Mouse (Mus musculus) midbrain, embryonic 16.5 days (tissue): ENCODE data around the gene Gfpt1. TPM values are rescaled to one million over a fixed set of nuclear protein-coding genes. Genes with fewer than 3 reads are reported as not detected.

Source experiments
- ATAC-seq: fragments of 200-750 bp; cut with Nextera tagmentation; 2 replicates; pipeline ENCODE4 v1.8.0; 2017; ENCODE audit warnings: moderate TSS enrichment
- H3K27ac ChIP-seq: fragments of 300-500 bp; sonication (generic); 2 replicates; pipeline ENCODE4 v1.5.1; 2014; ENCODE audit warnings: mild to moderate bottlenecking, low read length, mixed read lengths
- H3K27me3 ChIP-seq: fragments of 300-500 bp; sonication (generic); 2 replicates; pipeline ENCODE4 v1.6.1; 2014; ENCODE audit warnings: low read depth, low read length, mixed read lengths; ENCODE audit not compliant: control insufficient read depth, insufficient read depth
- H3K36me3 ChIP-seq: fragments of 300-500 bp; sonication (generic); 2 replicates; pipeline ENCODE4 v1.6.1; 2014; ENCODE audit warnings: mild to moderate bottlenecking, low read length, moderate library complexity, mixed read lengths; ENCODE audit not compliant: control insufficient read depth, insufficient read depth
- H3K4me1 ChIP-seq: fragments of 300-500 bp; sonication (generic); 2 replicates; pipeline ENCODE4 v1.6.1; 2014; ENCODE audit warnings: mild to moderate bottlenecking, low read length, mixed read lengths; ENCODE audit not compliant: control insufficient read depth, insufficient read depth
- H3K4me2 ChIP-seq: fragments of 300-500 bp; sonication (generic); 2 replicates; pipeline ENCODE4 v1.6.1; 2014; ENCODE audit warnings: mild to moderate bottlenecking, low read length, mixed read lengths
- H3K4me3 ChIP-seq: fragments of 300-500 bp; sonication (generic); 2 replicates; pipeline ENCODE4 v1.5.1; 2014; ENCODE audit warnings: low read depth, mild to moderate bottlenecking, low read length, moderate library complexity, mixed read lengths
- H3K9ac ChIP-seq: fragments of 300-500 bp; sonication (generic); 2 replicates; pipeline ENCODE4 v1.6.1; 2014; ENCODE audit warnings: low read depth, low read length, mixed read lengths
- H3K9me3 ChIP-seq: fragments of 300-500 bp; sonication (generic); replicated peaks from 2 replicates; pipeline ENCODE4 v1.6.1; 2014; ENCODE audit warnings: mild to moderate bottlenecking, low read length, mixed read lengths; ENCODE audit not compliant: control insufficient read depth, poor library complexity, severe bottlenecking
- WGBS: fragments of 180-500 bp; shearing (Covaris S2); extraction: QIAGEN DNeasy Blood & Tissue Kit; methylation state at CpG from one replicate; pipeline ENCODE4 v1.1.7; 2014; 5-methylcytosine and 5-hydroxymethylcytosine counted together
- polyA plus RNA-seq: library from polyadenylated mRNA; unstranded; fragments of >200 nt; fragmentation: Nextera tagmentation; extraction: Ambion mirVana; gene quantifications from 2 replicates; pipeline ENCODE4 v1.2.1, GENCODE M21; 2015

Gfpt1 gene
- polyA plus RNA-seq, 1 experiment from 2014 or later = 30.0 TPM

GRCm38 (mm10) chr6:87119066-87119837 is 76.6 kb downstream of the Gfpt1 start:
- ATAC-seq = no peak
- no peaks in the 10 kb centered on the region for H3K9me3 ChIP-seq
- no peak overlapping the region for H3K27ac ChIP-seq
- WGBS = 90% methylated on average over 20 of the region's 20 CpGs
- no peaks in the 10 kb centered on the region for H3K36me3 ChIP-seq
- no peak overlapping the region for H3K4me3 ChIP-seq
- no peaks in the 10 kb centered on the region for H3K27me3 ChIP-seq
- H3K4me1 ChIP-seq = no peaks in the 10 kb centered on the region
- no peak overlapping the region for H3K9ac ChIP-seq
- H3K4me2 ChIP-seq = no peak overlapping the region

- Histone ChIP-seq H3K27me3 (no peaks in the 10 kb centered on the region), H3K4me3 (no peak overlapping the region), H3K9ac (no peak overlapping the region), H3K36me3 (no peaks in the 10 kb centered on the region), H3K9me3 (no peaks in the 10 kb centered on the region), H3K4me2 (no peak overlapping the region), H3K4me1 (no peaks in the 10 kb centered on the region), H3K27ac (no peak overlapping the region)
- ATAC-seq = no peak
- WGBS = 93% methylated on average over 4 of the region's 4 CpGs
Measured at GRCm38 (mm10) chr6:87119975-87120374, 77.3 kb downstream of the Gfpt1 start.

DNA sequence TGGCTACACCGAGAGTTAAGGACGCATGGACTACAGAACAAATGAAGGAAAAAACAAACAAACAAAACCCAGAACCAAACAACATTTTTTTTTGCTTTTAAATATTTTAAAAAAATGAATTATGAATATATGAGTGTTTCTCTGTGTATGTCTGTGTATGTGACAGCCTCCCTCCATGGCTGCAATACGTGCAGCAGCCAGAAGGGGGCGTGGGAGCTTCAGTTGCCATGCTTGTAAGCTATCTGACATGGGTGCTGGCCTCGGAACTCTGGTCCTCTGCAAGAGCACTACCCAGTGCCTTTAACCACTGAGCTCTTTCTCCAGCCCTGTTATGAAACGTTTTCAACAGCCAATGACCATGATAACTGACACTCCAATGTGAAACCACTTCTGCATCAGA is 78.0 kb downstream of the Gfpt1 start:
- WGBS = 88% methylated on average over 6 of the region's 6 CpGs
- Histone ChIP-seq H3K27ac (no peak overlapping the region), H3K36me3 (no peaks in the 10 kb centered on the region), H3K4me3 (no peak overlapping the region), H3K4me1 (no peaks in the 10 kb centered on the region), H3K4me2 (no peak overlapping the region), H3K9ac (no peak overlapping the region), H3K27me3 (no peaks in the 10 kb centered on the region), H3K9me3 (no peaks in the 10 kb centered on the region)
- ATAC-seq = no peak

GRCm38 (mm10) chr6:87121961-87122360 is 79.3 kb downstream of the Gfpt1 start:
- 86% methylated on average over 7 of the region's 7 CpGs for WGBS
- H3K4me3 ChIP-seq = no peak overlapping the region

DNA sequence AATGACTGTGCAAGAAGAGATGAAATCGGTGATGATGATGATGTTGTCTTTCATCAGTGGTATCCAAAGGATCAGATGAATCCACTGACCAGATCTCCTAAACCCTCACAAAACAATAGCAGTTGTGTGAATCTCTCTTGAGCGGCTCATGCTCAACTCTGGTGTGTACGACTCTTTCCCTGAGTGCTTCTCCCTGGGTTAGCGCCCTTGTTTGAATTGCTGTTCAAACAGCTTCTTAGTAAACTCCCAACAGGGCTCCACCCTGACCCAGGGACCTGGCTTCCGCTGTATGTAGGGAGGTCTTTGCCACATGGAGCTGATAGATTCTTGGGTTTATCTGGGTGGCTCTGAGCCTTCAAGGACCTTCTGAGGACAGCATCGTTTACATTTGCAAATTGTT is 80.8 kb downstream of the Gfpt1 start:
- Histone ChIP-seq H3K4me2 (no peak overlapping the region), H3K36me3 (no peaks in the 10 kb centered on the region), H3K4me1 (no peaks in the 10 kb centered on the region; the same call in 1 of the 2 replicates), H3K9me3 (no peaks in the 10 kb centered on the region), H3K27ac (no peak overlapping the region), H3K9ac (no peak overlapping the region), H3K4me3 (no peak overlapping the region), H3K27me3 (no peaks in the 10 kb centered on the region)
- no peak for ATAC-seq
- WGBS = 84% methylated on average over 6 of the region's 6 CpGs

More at GRCm38 (mm10) chr6:87121961-87122360, 79.3 kb downstream of the Gfpt1 start:
- Histone ChIP-seq H3K4me2 (no peak overlapping the region), H3K9ac (no peak overlapping the region), H3K4me1 (no peaks in the 10 kb centered on the region; the same call in 1 of the 2 replicates), H3K9me3 (no peaks in the 10 kb centered on the region), H3K27me3 (no peaks in the 10 kb centered on the region), H3K27ac (no peak overlapping the region), H3K36me3 (no peaks in the 10 kb centered on the region)
- no peak for ATAC-seq

DNA sequence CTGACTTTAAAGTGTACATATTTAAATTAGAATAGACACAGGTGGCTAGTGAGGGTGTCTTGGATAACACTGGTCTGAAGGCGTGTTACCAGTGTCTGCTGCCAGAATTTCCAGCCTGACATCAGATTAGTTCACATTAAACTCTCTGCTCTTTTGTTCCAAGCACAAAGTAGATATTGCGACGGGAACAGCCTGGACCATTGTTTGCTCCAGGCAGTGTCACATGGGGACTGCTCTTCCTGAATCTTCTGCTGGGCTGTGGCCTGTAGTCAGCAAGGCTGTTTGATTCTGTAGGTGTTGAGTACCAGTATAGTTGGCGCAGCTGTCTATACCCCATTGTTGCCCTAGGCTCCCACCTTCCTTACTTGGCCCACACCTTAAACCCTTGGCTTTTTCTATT is 81.3 kb downstream of the Gfpt1 start:
- H3K27me3 ChIP-seq = no peaks in the 10 kb centered on the region

DNA sequence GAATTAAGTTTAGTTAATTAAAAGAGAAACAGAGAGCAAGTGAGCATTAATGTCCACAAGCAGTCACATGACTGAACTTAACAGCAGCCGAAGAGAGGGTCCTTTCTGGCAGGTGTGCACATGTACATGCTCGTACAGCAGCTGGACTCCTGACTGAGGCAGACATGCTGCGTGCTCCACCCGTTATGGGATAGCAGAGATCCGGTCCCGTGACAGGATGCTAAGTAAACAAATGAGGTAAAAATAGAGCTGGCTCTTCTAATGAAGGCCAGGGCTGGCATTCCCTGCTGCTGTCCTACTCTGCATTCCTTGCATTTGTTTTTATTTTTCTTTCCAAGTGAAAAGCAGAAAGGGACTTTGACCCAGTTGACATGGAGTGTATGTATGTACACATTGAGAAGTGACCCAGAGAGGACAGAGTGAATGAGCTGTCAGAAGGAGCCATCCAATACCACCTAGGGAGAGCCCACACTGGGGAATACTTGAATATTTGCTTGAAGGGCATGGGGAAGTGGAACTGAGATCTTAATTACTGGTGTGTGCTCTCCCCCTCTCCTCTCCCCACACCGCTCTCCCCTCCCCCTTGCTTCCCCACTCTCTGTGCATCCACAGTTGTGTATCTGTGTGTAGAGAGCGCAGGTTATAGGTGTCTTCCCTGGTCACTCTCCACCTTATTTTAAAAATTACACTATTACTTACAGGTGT is 84.6 kb downstream of the Gfpt1 start:
- ATAC-seq = no peak
- Histone ChIP-seq H3K4me2 (no peak overlapping the region), H3K27ac (no peak overlapping the region), H3K9me3 (no peaks in the 10 kb centered on the region), H3K36me3 (no peaks in the 10 kb centered on the region), H3K4me1 (no peaks in the 10 kb centered on the region; the same call in 1 of the 2 replicates), H3K4me3 (no peak overlapping the region), H3K27me3 (no peaks in the 10 kb centered on the region), H3K9ac (no peak overlapping the region)
- 77% methylated on average over 8 of the region's 8 CpGs for WGBS

More for the DNA sequence above, 81.3 kb downstream of the Gfpt1 start:
- no peaks in the 10 kb centered on the region; the same call in 1 of the 2 replicates for H3K4me1 ChIP-seq
- ATAC-seq = no peak
- no peak overlapping the region for H3K9ac ChIP-seq
- no peak overlapping the region for H3K4me2 ChIP-seq
- WGBS = 79% methylated on average over 4 of the region's 4 CpGs
- no peaks in the 10 kb centered on the region for H3K9me3 ChIP-seq
- H3K36me3 ChIP-seq = no peaks in the 10 kb centered on the region
- H3K4me3 ChIP-seq = no peak overlapping the region
- H3K27ac ChIP-seq = no peak overlapping the region

DNA sequence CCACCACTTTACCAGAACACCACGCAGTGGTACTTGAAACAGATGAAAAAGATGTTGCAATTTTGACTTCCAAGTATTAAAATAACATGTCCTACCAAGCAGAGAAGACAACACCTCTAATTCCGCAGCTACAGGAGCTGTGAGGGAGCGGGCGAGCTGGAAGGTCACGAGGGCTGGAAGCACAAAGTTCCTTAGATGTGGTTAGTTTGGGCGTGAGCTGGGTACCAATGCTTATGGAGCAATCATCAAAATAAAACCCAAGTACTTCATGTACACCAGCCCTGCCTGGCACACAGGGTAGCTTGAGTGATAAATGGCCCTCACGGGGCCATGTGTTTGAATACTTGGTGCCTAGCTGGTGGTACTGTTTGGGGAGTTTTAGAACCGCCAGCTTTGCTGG is 87.2 kb downstream of the Gfpt1 start:
- no peak for ATAC-seq
- H3K27ac ChIP-seq = no peak overlapping the region
- H3K36me3 ChIP-seq = no peaks in the 10 kb centered on the region
- no peak overlapping the region for H3K4me3 ChIP-seq
- H3K4me1 ChIP-seq = no peaks in the 10 kb centered on the region; the same call in 1 of the 2 replicates
- WGBS = 89% methylated on average over 8 of the region's 8 CpGs
- no peaks in the 10 kb centered on the region for H3K27me3 ChIP-seq
- no peaks in the 10 kb centered on the region for H3K9me3 ChIP-seq
- H3K4me2 ChIP-seq = no peak overlapping the region
- H3K9ac ChIP-seq = no peak overlapping the region

DNA sequence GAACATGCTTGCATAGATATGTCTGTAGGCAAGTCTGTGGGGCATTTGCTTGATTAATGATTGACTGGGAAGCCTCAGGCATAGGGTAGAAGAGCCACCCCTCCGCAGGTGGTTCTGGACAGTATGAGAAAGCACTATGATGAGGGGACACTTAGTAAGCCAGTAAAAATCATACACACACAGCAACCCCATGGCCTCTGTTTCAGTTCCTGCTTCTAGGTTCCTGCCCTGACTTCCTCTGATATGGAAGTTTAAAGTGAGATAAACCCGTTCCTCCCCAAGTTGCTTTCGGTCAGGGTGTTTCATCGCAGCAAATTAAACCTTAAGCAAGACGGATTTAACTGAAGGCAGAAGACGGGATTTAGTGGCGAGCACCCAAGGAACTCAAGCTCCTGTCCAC is 88.0 kb downstream of the Gfpt1 start:
- Histone ChIP-seq H3K27ac (no peak overlapping the region), H3K9me3 (no peaks in the 10 kb centered on the region), H3K27me3 (no peaks in the 10 kb centered on the region), H3K4me1 (no peaks in the 10 kb centered on the region; the same call in 1 of the 2 replicates), H3K9ac (no peak overlapping the region), H3K36me3 (no peaks in the 10 kb centered on the region), H3K4me3 (no peak overlapping the region), H3K4me2 (no peak overlapping the region)
- ATAC-seq = no peak
- 96% methylated on average over 7 of the region's 7 CpGs for WGBS
